Mouse (Mus musculus): ENCODE measurements around the gene Birc2. TPM values are rescaled to one million over a fixed set of nuclear protein-coding genes. Genes with fewer than 3 reads are reported as not detected.

Gene Birc2
- polyA plus RNA-seq, 1 experiment from 2014 or later = 39.8 TPM

GRCm38 (mm10) chr9:7824916-7825315 is 11.9 kb downstream of the Birc2 start:
- ATAC-seq (ENCODE audit: low FRiP score, low TSS enrichment) = no peak
- Histone ChIP-seq H3K36me3 (ENCODE audit: insufficient read depth, low read length) (peaks cover 17% of the 10 kb centered on the region), H3K27me3 (ENCODE audit: insufficient read depth, low read length) (no peaks in the 10 kb centered on the region), H3K27ac (ENCODE audit: low read length) (no peak overlapping the region), H3K4me2 (replicated peaks; ENCODE audit: low read depth, low read length) (no peak overlapping the region), H3K9ac (replicated peaks; ENCODE audit: low read length) (no peak overlapping the region), H3K4me1 (ENCODE audit: insufficient read depth, low read length) (peaks cover 2% of the 10 kb centered on the region; the same call in 1 of the 2 replicates), H3K4me3 (ENCODE audit: low read length) (no peak overlapping the region), H3K9me3 (ENCODE audit: low read length) (no peaks in the 10 kb centered on the region)
- 91% methylated on average over 5 of the region's 5 CpGs for WGBS

GRCm38 (mm10) chr9:7822758-7823157 is 14.1 kb downstream of the Birc2 start:
- peaks cover 33% of the 10 kb centered on the region for H3K36me3 ChIP-seq (ENCODE audit: insufficient read depth, low read length)
- no peaks in the 10 kb centered on the region for H3K27me3 ChIP-seq (ENCODE audit: insufficient read depth, low read length)
- no peaks in the 10 kb centered on the region for H3K9me3 ChIP-seq (ENCODE audit: low read length)
- H3K27ac ChIP-seq (ENCODE audit: low read length) = no peak overlapping the region
- no peak overlapping the region for H3K4me2 ChIP-seq (replicated peaks; ENCODE audit: low read depth, low read length)
- no peak for ATAC-seq (ENCODE audit: low FRiP score, low TSS enrichment)
- WGBS = 62% methylated on average over 3 of the region's 3 CpGs
- no peak overlapping the region for H3K9ac ChIP-seq (replicated peaks; ENCODE audit: low read length)
- H3K4me3 ChIP-seq (ENCODE audit: low read length) = no peak overlapping the region
- H3K4me1 ChIP-seq (ENCODE audit: insufficient read depth, low read length) = no peaks in the 10 kb centered on the region

GRCm38 (mm10) chr9:7805101-7805506 is 31.8 kb downstream of the Birc2 start:
- H3K9me3 ChIP-seq (ENCODE audit: low read length) = 0 out of 2 replicates have a peak, but pooled peaks cover 3% of the 10 kb centered on the region
- H3K27me3 ChIP-seq (ENCODE audit: insufficient read depth, low read length) = no peaks in the 10 kb centered on the region
- no peak overlapping the region for H3K27ac ChIP-seq (ENCODE audit: low read length)
- H3K4me3 ChIP-seq (ENCODE audit: low read length) = no peak overlapping the region
- ATAC-seq (ENCODE audit: low FRiP score, low TSS enrichment) = peak; percentile 35; the same call in 1 of the 2 replicates
- H3K36me3 ChIP-seq (ENCODE audit: insufficient read depth, low read length) = no peaks in the 10 kb centered on the region
- WGBS = 72% methylated on average over 3 of the region's 5 CpGs
- no peaks in the 10 kb centered on the region for H3K4me1 ChIP-seq (ENCODE audit: insufficient read depth, low read length)
- H3K4me2 ChIP-seq (replicated peaks; ENCODE audit: low read depth, low read length) = no peak overlapping the region
- H3K9ac ChIP-seq (replicated peaks; ENCODE audit: low read length) = no peak overlapping the region

DNA sequence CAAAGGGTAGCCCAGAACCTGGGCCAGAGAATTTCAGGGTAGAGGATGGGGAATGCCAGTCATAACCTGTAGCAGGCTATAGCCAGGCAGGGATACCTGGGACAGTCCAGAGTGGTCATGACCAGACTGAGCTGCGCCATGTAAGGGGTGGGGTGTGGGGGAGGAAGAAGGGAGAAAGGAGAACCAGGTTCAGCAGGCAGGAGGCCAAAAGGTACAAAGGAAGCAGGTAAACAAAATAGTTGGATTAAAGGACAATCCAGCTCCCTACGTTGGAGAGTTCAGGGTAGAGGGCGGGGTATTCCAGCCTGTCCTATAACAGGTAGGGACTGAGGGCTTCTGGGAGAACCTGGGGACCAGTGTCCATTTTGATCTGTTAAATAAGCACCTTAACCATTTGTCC is 38.3 kb downstream of the Birc2 start:
- ATAC-seq (ENCODE audit: low FRiP score, low TSS enrichment) = peak; percentile 71; the same call in 1 of the 2 replicates
- Histone ChIP-seq H3K27me3 (ENCODE audit: insufficient read depth, low read length) (no peaks in the 10 kb centered on the region), H3K27ac (ENCODE audit: low read length) (no peak overlapping the region), H3K4me1 (ENCODE audit: insufficient read depth, low read length) (no peaks in the 10 kb centered on the region), H3K9ac (replicated peaks; ENCODE audit: low read length) (no peak overlapping the region), H3K4me2 (replicated peaks; ENCODE audit: low read depth, low read length) (no peak overlapping the region), H3K4me3 (ENCODE audit: low read length) (no peak overlapping the region), H3K9me3 (ENCODE audit: low read length) (no peaks in the 10 kb centered on the region), H3K36me3 (ENCODE audit: insufficient read depth, low read length) (peaks cover 7% of the 10 kb centered on the region; the same call in 1 of the 2 replicates)
- 95% methylated on average over 3 of the region's 3 CpGs for WGBS

DNA sequence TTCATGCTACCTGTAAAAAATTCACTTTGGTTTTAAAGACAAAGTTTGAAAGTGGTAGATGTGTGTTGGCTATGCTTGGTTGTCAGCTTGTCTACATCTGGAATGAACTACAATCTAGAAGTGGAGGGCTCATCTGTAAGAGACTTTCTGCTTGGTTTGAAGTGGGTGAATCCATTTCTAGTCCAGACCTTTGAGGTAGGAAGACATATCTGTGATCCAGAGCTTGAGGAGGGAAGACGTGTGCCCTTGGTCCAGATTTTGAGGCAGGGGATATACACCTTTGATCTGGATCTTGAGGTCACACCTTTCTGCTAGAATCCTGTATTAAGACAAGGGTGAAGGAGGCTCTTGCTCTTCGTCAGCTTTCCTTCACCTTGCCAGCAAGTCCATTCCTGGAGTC is 39.3 kb downstream of the Birc2 start:
- no peak overlapping the region for H3K4me3 ChIP-seq (ENCODE audit: low read length)
- 90% methylated on average over 2 of the region's 2 CpGs for WGBS
- no peaks in the 10 kb centered on the region for H3K9me3 ChIP-seq (ENCODE audit: low read length)
- no peak overlapping the region for H3K9ac ChIP-seq (replicated peaks; ENCODE audit: low read length)
- no peak for ATAC-seq (ENCODE audit: low FRiP score, low TSS enrichment)
- H3K27ac ChIP-seq (ENCODE audit: low read length) = no peak overlapping the region
- no peak overlapping the region for H3K4me2 ChIP-seq (replicated peaks; ENCODE audit: low read depth, low read length)
- peaks cover 10% of the 10 kb centered on the region; the same call in 1 of the 2 replicates for H3K36me3 ChIP-seq (ENCODE audit: insufficient read depth, low read length)
- H3K27me3 ChIP-seq (ENCODE audit: insufficient read depth, low read length) = no peaks in the 10 kb centered on the region
- H3K4me1 ChIP-seq (ENCODE audit: insufficient read depth, low read length) = no peaks in the 10 kb centered on the region

- H3K4me2 ChIP-seq (replicated peaks; ENCODE audit: low read depth, low read length) = no peak overlapping the region
- H3K4me3 ChIP-seq (ENCODE audit: low read length) = no peak overlapping the region
- H3K9ac ChIP-seq (replicated peaks; ENCODE audit: low read length) = no peak overlapping the region
- H3K27ac ChIP-seq (ENCODE audit: low read length) = no peak overlapping the region
- peaks cover 16% of the 10 kb centered on the region; the same call in 1 of the 2 replicates for H3K36me3 ChIP-seq (ENCODE audit: insufficient read depth, low read length)
- H3K9me3 ChIP-seq (ENCODE audit: low read length) = no peaks in the 10 kb centered on the region
- no peaks in the 10 kb centered on the region for H3K4me1 ChIP-seq (ENCODE audit: insufficient read depth, low read length)
- H3K27me3 ChIP-seq (ENCODE audit: insufficient read depth, low read length) = no peaks in the 10 kb centered on the region
- ATAC-seq (ENCODE audit: low FRiP score, low TSS enrichment) = no peak
- WGBS = 82% methylated on average over 6 of the region's 6 CpGs
Measured at GRCm38 (mm10) chr9:7796129-7796864, 40.6 kb downstream of the Birc2 start.

- Histone ChIP-seq H3K27ac (ENCODE audit: low read length) (no peak overlapping the region), H3K27me3 (ENCODE audit: insufficient read depth, low read length) (no peaks in the 10 kb centered on the region), H3K4me2 (replicated peaks; ENCODE audit: low read depth, low read length) (no peak overlapping the region), H3K9ac (replicated peaks; ENCODE audit: low read length) (no peak overlapping the region), H3K4me3 (ENCODE audit: low read length) (no peak overlapping the region), H3K36me3 (ENCODE audit: insufficient read depth, low read length) (peaks cover 18% of the 10 kb centered on the region; the same call in 1 of the 2 replicates), H3K9me3 (ENCODE audit: low read length) (no peaks in the 10 kb centered on the region), H3K4me1 (ENCODE audit: insufficient read depth, low read length) (no peaks in the 10 kb centered on the region)
- ATAC-seq (ENCODE audit: low FRiP score, low TSS enrichment) = no peak
Measured at GRCm38 (mm10) chr9:7795581-7795980, 41.3 kb downstream of the Birc2 start.

- Histone ChIP-seq H3K9me3 (ENCODE audit: low read length) (no peaks in the 10 kb centered on the region), H3K36me3 (ENCODE audit: insufficient read depth, low read length) (peaks cover 18% of the 10 kb centered on the region; the same call in 1 of the 2 replicates), H3K4me2 (replicated peaks; ENCODE audit: low read depth, low read length) (no peak overlapping the region), H3K4me1 (ENCODE audit: insufficient read depth, low read length) (no peaks in the 10 kb centered on the region), H3K27me3 (ENCODE audit: insufficient read depth, low read length) (no peaks in the 10 kb centered on the region), H3K27ac (ENCODE audit: low read length) (no peak overlapping the region), H3K4me3 (ENCODE audit: low read length) (no peak overlapping the region), H3K9ac (replicated peaks; ENCODE audit: low read length) (no peak overlapping the region)
- 64% methylated on average over 2 of the region's 2 CpGs for WGBS
- ATAC-seq (ENCODE audit: low FRiP score, low TSS enrichment) = no peak
Measured at GRCm38 (mm10) chr9:7793561-7793960, 43.3 kb downstream of the Birc2 start.

DNA sequence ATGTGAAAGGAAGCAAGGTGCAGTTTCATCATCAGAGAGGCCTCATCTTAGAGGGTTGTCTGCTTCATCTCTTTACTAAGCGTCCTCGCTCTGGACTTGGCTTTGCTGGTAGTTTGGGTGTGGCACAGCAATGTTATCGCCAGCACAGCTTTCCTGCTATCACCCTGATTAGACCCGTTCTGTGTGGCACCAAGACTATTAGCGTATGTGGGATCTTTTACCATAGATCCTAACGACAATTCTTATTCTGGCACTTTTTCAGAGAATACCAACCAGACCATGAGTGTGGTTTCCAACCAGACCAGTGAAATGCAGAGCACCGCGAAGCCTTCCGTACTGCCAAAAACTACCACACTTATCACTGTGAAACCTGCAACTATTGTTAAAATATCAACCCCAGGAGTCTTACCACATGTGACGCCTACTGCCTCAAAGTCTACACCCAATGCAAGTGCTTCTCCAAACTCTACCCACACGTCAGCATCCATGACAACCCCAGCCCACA is 46.2 kb downstream of the Birc2 start:
- ATAC-seq (ENCODE audit: low FRiP score, low TSS enrichment) = no peak
- H3K27me3 ChIP-seq (ENCODE audit: insufficient read depth, low read length) = no peaks in the 10 kb centered on the region
- no peaks in the 10 kb centered on the region for H3K9me3 ChIP-seq (ENCODE audit: low read length)
- no peak overlapping the region for H3K9ac ChIP-seq (replicated peaks; ENCODE audit: low read length)
- peaks cover 21% of the 10 kb centered on the region; the same call in 1 of the 2 replicates for H3K36me3 ChIP-seq (ENCODE audit: insufficient read depth, low read length)
- no peaks in the 10 kb centered on the region for H3K4me1 ChIP-seq (ENCODE audit: insufficient read depth, low read length)
- no peak overlapping the region for H3K27ac ChIP-seq (ENCODE audit: low read length)
- H3K4me3 ChIP-seq (ENCODE audit: low read length) = no peak overlapping the region
- 96% methylated on average over 11 of the region's 11 CpGs for WGBS
- no peak overlapping the region for H3K4me2 ChIP-seq (replicated peaks; ENCODE audit: low read depth, low read length)

Data from kidney, embryonic 16.5 days (tissue).